Mouse (Mus musculus) forebrain, postnatal 0 days (tissue): ENCODE results near the gene Ttll3. TPM values are rescaled to one million over a fixed set of nuclear protein-coding genes. Genes with fewer than 3 reads are reported as not detected.
A peak's percentile ranks its signal among the peaks of the same experiment; 100 is the strongest.

Experiments used
- ATAC-seq: fragments of 200-750 bp; cut with Nextera tagmentation; 2 replicates; pipeline ENCODE4 v1.8.0; 2017; ENCODE audit warnings: mild to moderate bottlenecking, moderate library complexity
- DNase-seq: peaks from one replicate; pipeline ENCODE4 v3.0.0-alpha.2; 2015
- H3K27ac ChIP-seq: fragments of 300-500 bp; sonication (generic); 2 replicates; pipeline ENCODE4 v1.5.1; 2014; ENCODE audit warnings: low read depth, mild to moderate bottlenecking, antibody characterized with exemption, low read length, moderate library complexity, mixed read lengths
- H3K27me3 ChIP-seq: fragments of 300-500 bp; sonication (generic); 2 replicates; pipeline ENCODE4 v1.6.1; 2014; ENCODE audit warnings: mild to moderate bottlenecking, low read length, mixed read lengths; ENCODE audit not compliant: insufficient read depth
- H3K36me3 ChIP-seq: fragments of 300-500 bp; sonication (generic); 2 replicates; pipeline ENCODE4 v1.6.1; 2014; ENCODE audit warnings: mild to moderate bottlenecking, moderate library complexity; ENCODE audit not compliant: insufficient read depth
- H3K4me1 ChIP-seq: fragments of 300-500 bp; sonication (generic); 2 replicates; pipeline ENCODE4 v1.6.1; 2014; ENCODE audit warnings: antibody characterized with exemption; ENCODE audit not compliant: insufficient read depth
- H3K4me2 ChIP-seq: fragments of 300-500 bp; sonication (generic); 2 replicates; pipeline ENCODE4 v1.6.1; 2014; ENCODE audit warnings: low read depth, mild to moderate bottlenecking, moderate library complexity
- H3K4me3 ChIP-seq: fragments of 300-500 bp; sonication (generic); 2 replicates; pipeline ENCODE4 v1.5.1; 2014; ENCODE audit warnings: low read depth, low read length, mixed read lengths
- H3K9ac ChIP-seq: fragments of 300-500 bp; sonication (generic); 2 replicates; pipeline ENCODE4 v1.6.1; 2014; ENCODE audit warnings: mild to moderate bottlenecking
- H3K9me3 ChIP-seq: fragments of 300-500 bp; sonication (generic); 2 replicates; pipeline ENCODE4 v1.6.1; 2016; ENCODE audit warnings: low read length
- CTCF ChIP-seq: sonication (generic); IDR thresholded peaks from 2 replicates; pipeline ENCODE4 v1.5.1; 2016; ENCODE audit warnings: antibody characterized with exemption, control low read depth, low read depth
- WGBS: fragments of 180-500 bp; shearing (Covaris S2); extraction: QIAGEN DNeasy Blood & Tissue Kit; methylation state at CpG from one replicate; pipeline ENCODE4 v1.1.7; 2014; 5-methylcytosine and 5-hydroxymethylcytosine counted together
- polyA plus RNA-seq: library from polyadenylated mRNA; unstranded; fragments of >200 nt; fragmentation: Nextera tagmentation; extraction: Ambion mirVana; gene quantifications from 2 replicates; pipeline ENCODE4 v1.2.1, GENCODE M21; 2015
- total RNA-seq: library from RNA; depleted of rRNA; stranded (reverse); fragments of >200 nt; gene quantifications from 2 replicates; pipeline ENCODE4 v1.2.3, GENCODE M21; 2014

Gene Ttll3
- total and polyA plus RNA-seq, 2 experiments from 2014 or later = 8.9 to 14.0 TPM

DNA sequence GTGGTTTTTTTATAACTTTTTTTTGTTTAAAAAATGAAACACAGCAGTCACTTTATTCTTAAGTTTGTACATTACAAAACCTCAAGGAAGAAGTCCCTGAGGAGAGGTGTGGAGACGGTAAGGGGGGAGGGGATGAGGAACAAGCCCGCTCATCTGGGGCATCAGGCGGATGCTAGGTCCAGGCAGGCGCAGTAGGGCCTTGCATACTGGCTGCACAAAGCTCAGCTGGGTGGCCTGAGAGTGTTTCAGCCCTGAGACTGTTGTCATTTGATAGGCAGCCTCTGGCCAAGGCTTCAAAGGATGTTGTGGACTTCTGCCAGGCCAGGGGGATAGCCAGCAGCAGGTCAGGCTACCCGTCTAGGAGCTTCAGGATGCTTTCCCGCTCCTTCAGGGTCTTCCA, 22.4 kb upstream of the Ttll3 start:
- DNase-seq (no peak), ATAC-seq (no peak)
- Histone ChIP-seq H3K4me1 (no peaks in the 10 kb centered on the region), H3K27me3 (no peaks in the 10 kb centered on the region), H3K36me3 (peaks cover 39% of the 10 kb centered on the region), H3K9me3 (no peaks in the 10 kb centered on the region), H3K27ac (no peak overlapping the region), H3K9ac (no peak overlapping the region), H3K4me3 (no peak overlapping the region), H3K4me2 (no peak overlapping the region)
- WGBS = 90% methylated on average over 6 of the region's 6 CpGs
- no peak for TF ChIP-seq CTCF

DNA sequence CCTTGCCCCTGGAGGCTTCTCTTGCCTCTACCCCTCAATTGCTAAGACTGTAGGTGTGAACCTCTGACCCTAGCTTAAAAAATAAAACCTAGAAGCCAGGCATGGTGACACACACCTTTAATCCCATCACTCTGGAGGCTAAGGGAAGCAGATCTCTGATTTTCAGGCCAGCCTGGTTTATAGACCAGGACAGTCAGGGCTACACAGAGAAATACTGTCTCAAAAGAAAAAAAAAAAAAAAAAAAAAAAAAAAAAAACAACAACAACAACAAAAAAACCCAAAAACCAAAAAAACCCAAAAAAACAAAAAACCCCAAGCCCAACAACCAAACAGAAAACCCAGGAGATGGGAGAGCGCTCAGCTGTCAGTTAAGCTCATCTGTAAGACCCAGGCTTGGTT, 21.5 kb upstream of the Ttll3 start:
- no peak for ATAC-seq
- 91% methylated on average over 1 of the region's 1 CpGs for WGBS
- TF ChIP-seq CTCF = no peak

GRCm38 (mm10) chr6:113368124-113368523, 20.9 kb upstream of the Ttll3 start:
- no peaks in the 10 kb centered on the region for H3K27me3 ChIP-seq
- H3K9ac ChIP-seq = no peak overlapping the region
- WGBS = 90% methylated on average over 7 of the region's 7 CpGs
- no peak overlapping the region for H3K4me3 ChIP-seq
- H3K36me3 ChIP-seq = peaks cover 52% of the 10 kb centered on the region
- H3K4me2 ChIP-seq = no peak overlapping the region
- no peaks in the 10 kb centered on the region for H3K9me3 ChIP-seq
- H3K4me1 ChIP-seq = no peaks in the 10 kb centered on the region
- ATAC-seq (0 out of 2 replicates have a peak, but pooled peaks have one; percentile 5), DNase-seq (no peak)
- TF ChIP-seq CTCF = no peak
- no peak overlapping the region for H3K27ac ChIP-seq

More for the DNA sequence above, 21.5 kb upstream of the Ttll3 start:
- no peak overlapping the region for H3K4me3 ChIP-seq
- H3K27me3 ChIP-seq = no peaks in the 10 kb centered on the region
- no peak overlapping the region for H3K4me2 ChIP-seq
- peaks cover 48% of the 10 kb centered on the region for H3K36me3 ChIP-seq
- H3K27ac ChIP-seq = no peak overlapping the region
- H3K4me1 ChIP-seq = no peaks in the 10 kb centered on the region
- no peaks in the 10 kb centered on the region for H3K9me3 ChIP-seq
- no peak overlapping the region for H3K9ac ChIP-seq
- no peak for DNase-seq

DNA sequence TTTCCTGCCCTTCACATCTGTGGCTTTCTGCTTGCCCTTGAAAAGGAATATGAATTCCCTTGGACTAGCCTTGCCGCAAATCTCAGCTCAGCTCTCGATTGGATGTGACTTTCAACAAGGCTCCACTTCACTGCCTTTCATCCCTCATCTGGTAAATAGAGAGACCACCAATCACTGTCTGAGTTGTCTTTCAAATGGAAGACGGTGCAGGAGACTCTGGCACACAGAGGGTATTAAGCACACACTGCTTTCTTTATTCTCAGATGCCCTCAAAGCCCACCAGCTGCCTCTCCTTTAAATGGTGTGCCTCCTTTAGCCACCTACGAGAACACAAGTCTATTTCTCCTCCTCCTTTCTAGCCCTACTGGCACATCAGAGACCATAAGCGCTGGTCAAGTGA, 20.5 kb upstream of the Ttll3 start:
- Histone ChIP-seq H3K4me3 (no peak overlapping the region), H3K36me3 (peaks cover 57% of the 10 kb centered on the region), H3K27me3 (no peaks in the 10 kb centered on the region), H3K4me2 (no peak overlapping the region), H3K27ac (no peak overlapping the region), H3K9ac (no peak overlapping the region), H3K9me3 (no peaks in the 10 kb centered on the region), H3K4me1 (no peaks in the 10 kb centered on the region)
- TF ChIP-seq CTCF = no peak
- WGBS = 76% methylated on average over 5 of the region's 5 CpGs
- peak; percentile 61 for ATAC-seq
- DNase-seq = no peak

DNA sequence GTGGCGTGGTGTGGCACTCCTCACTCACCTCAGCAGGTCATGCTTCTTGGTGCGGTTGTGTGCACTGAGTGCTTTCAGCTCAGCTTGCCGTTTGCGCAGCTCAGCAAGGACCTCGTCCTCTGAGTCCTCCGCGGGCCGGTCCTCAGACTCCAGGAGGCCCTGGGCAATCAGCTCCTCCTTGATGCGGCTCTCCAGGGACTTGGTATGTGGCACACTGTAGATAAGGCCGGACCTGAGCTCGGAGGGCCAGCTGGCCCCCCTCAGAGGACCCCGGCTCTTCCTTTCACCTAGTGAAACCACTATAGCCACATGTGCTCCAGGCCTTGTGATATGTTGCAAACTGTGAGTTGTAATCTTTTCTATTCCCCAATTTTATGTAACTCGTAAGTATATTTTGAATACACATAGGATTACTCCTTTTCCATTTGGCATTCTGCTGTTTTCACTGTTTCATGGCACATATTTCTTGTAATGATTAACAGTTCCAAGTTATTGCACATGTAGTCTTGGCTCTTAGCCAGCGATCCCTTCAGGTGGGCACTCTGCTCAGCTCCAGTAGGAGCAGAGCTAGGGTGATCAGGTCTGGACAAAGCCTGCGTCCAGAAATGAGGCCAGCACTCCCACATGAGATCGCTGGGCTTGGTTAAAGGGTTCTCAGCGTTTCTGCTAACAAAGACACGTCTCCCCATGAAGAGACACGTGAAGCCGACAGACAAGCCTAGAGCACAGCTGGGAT, 18.7 kb upstream of the Ttll3 start:
- DNase-seq = no peak
- H3K27me3 ChIP-seq = no peaks in the 10 kb centered on the region
- H3K4me3 ChIP-seq = no peak overlapping the region
- 93% methylated on average over 20 of the region's 20 CpGs for WGBS
- no peaks in the 10 kb centered on the region for H3K4me1 ChIP-seq
- H3K9me3 ChIP-seq = no peaks in the 10 kb centered on the region
- no peak overlapping the region for H3K4me2 ChIP-seq
- no peak for TF ChIP-seq CTCF
- peaks cover 74% of the 10 kb centered on the region for H3K36me3 ChIP-seq
- no peak overlapping the region for H3K9ac ChIP-seq
- no peak for ATAC-seq
- H3K27ac ChIP-seq = no peak overlapping the region

DNA sequence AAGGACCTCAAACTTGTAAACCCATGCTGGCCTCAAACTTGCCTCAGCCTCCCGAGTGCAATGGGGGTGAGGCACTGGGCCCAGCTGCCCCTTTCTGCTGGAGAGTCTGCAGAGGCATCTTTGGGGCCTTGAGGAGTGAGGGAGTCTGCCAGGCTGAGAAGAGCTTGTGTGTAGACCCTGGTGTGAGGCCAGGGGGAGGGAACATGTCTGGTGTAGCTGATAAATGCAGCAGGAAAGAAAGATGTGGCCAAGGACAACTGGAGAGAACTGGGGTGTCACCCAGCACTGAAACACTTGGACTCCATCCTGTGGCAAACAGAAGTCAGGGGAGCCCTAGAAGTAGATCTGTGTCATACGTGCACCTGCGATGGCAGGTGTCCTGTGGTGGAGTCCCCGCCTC, 15.6 kb upstream of the Ttll3 start:
- H3K4me1 ChIP-seq = peaks cover 5% of the 10 kb centered on the region; the same call in 1 of the 2 replicates
- H3K36me3 ChIP-seq = peaks cover 72% of the 10 kb centered on the region
- DNase-seq = no peak
- ATAC-seq = no peak
- H3K27ac ChIP-seq = no peak overlapping the region
- no peaks in the 10 kb centered on the region for H3K27me3 ChIP-seq
- H3K4me3 ChIP-seq = no peak overlapping the region
- no peak overlapping the region for H3K9ac ChIP-seq
- no peaks in the 10 kb centered on the region for H3K9me3 ChIP-seq
- TF ChIP-seq CTCF = no peak
- 95% methylated on average over 4 of the region's 4 CpGs for WGBS
- no peak overlapping the region for H3K4me2 ChIP-seq

DNA sequence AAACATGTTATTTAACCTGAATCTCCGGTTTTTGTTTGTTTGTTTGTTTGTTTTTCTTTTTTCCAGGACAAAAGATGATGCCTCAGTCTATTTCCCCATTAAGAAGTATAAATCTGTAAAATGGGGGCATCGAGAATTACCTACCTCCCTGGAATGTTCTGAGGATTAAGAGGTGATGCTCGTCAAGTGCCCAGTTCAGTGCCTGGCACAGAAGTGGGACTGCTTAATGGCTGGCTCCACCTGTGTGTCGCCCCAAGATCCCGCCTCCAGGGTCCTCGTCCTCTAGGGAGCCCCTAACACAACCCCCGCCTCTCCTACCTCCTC, 11.9 kb upstream of the Ttll3 start:
- ATAC-seq (no peak), DNase-seq (no peak)
- H3K9ac ChIP-seq = peak overlapping the region; percentile 87
- H3K9me3 ChIP-seq = no peaks in the 10 kb centered on the region
- H3K27ac ChIP-seq = peak overlapping the region; percentile 86
- H3K4me2 ChIP-seq = peak overlapping the region; percentile 91
- H3K27me3 ChIP-seq = no peaks in the 10 kb centered on the region
- peaks cover 14% of the 10 kb centered on the region for H3K4me1 ChIP-seq
- peak overlapping the region; percentile 99 for H3K4me3 ChIP-seq
- peaks cover 52% of the 10 kb centered on the region for H3K36me3 ChIP-seq
- no peak for TF ChIP-seq CTCF
- WGBS = 10% methylated on average over 7 of the region's 7 CpGs
